In the genomic region with DNA sequence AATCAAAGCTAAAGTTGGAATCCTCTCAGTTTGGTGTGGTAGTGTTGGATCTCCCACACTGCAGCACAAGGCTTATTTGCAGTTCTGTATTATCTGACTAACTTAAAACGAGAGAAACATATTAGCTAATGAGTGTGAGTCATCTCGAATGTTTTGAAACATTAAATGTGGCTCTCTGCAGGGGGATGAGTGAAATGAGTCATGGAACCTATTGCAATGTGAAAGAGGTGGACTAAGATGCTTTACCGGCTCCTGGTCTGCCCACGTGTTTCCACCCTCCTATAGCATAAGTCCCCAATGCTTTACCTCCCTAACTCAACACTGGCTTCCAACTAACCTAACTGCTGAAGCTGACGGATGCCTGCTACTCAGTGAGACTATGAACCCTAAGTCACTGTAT, we compare ENCODE assay signal across 19 mouse cellular contexts. TPM values are rescaled to one million over a fixed set of nuclear protein-coding genes. Genes with fewer than 3 reads are reported as not detected.
A peak's percentile ranks its signal among the peaks of the same experiment; 100 is the strongest.
DNase-seq lines count a peak whose midpoint lies in the region; ATAC-seq lines count a peak whose summit lies in the region.
"Had no signal": no experiment of that assay in that cellular context is flagged by ENCODE, and none has a peak within 500 bp of the region (broad histone marks: within the 10 kb centered on the region; RNA-seq: fewer than 3 reads in every experiment).

No protein-coding gene starts in this region.

- ATAC-seq in inflammation-experienced regulatory T-cells, adult 6 months: peak; percentile 82
- ATAC-seq: forebrain, embryonic 15.5 days; intestine, embryonic 15.5 days had no signal

- DNase-seq in CD4-positive helper T cell, adult 2 months (ENCODE audit: low read depth, low spot score): peak; percentile 50
- peak; percentile 22 for DNase-seq in MN1 (ENCODE audit: low spot score)
- peak; percentile 46 for DNase-seq in brain, adult 2 months (ENCODE audit: low read depth, low spot score)
- no peak for DNase-seq in kidney, postnatal 10 days
- no peak for DNase-seq in spleen, postnatal 4 days (ENCODE audit: low spot score in 2 of 2)
- DNase-seq in cerebellum, postnatal 4 days (ENCODE audit: low spot score in 2 of 2): no peak
- DNase-seq: adrenal gland, postnatal 14 days; cerebellum, adult 18-20 months; cerebellum, adult 9-11 months; embryo, embryonic 11 days; gastrocnemius, postnatal 10 days; heart, adult 2 months; kidney, adult 18-20 months had no signal

RNA-seq across cellular contexts. Expression of a gene that starts 8.7 kb away (rescaled TPM):
- polyA plus RNA-seq in inflammation-experienced regulatory T-cells, adult 6 months (2017; shearing (Covaris generic)): 10 to 100 TPM in 1 of 3 experiments, 1 to 10 TPM in 2; 7.3 to 13.8 (median 9.9) TPM

RNA-seq across cellular contexts. Expression of a gene that starts 11.0 kb away (rescaled TPM):
- polyA plus RNA-seq in inflammation-experienced regulatory T-cells, adult 6 months (2017; shearing (Covaris generic)): 100 to 1,000 TPM in 1 of 3 experiments, 10 to 100 TPM in 2; 12.5 to 130 (median 20.4) TPM

RNA-seq across cellular contexts. Expression of a gene that starts 47.4 kb away (rescaled TPM):
- polyA plus RNA-seq in inflammation-experienced regulatory T-cells, adult 6 months (2017; shearing (Covaris generic)): not detected
- polyA plus RNA-seq: erythroblast, embryonic 14.5 days; heart, embryonic 11.5 days; heart, embryonic 15.5 days had no signal

RNA-seq across cellular contexts. Expression of a gene that starts 58.1 kb away (rescaled TPM):
- polyA plus RNA-seq in inflammation-experienced regulatory T-cells, adult 6 months (2017; shearing (Covaris generic)): not detected

Comparison
In these comparisons a context has a peak if more than half of its experiments do, and no peak if none do; other contexts are left out.
1. DNase-seq: peak in CD4-positive helper T cell, adult 2 months (single experiment), MN1 (single experiment) and brain, adult 2 months (single experiment); none in kidney, postnatal 10 days (single experiment), spleen, postnatal 4 days (0 of 2) and cerebellum, postnatal 4 days (0 of 2).